Mouse (Mus musculus) megakaryocyte, embryonic 14.5 days (primary cell): ENCODE measurements around the gene Plxna2.

Source experiments
- FLI1 ChIP-seq: IDR thresholded peaks from 2 replicates; pipeline ENCODE4 v1.6.1; 2012; ENCODE audit warnings: low read length, inconsistent platforms, mixed read lengths
- GATA1 ChIP-seq: IDR thresholded peaks from 3 replicates; pipeline ENCODE4 v1.6.1; 2012; ENCODE audit warnings: mixed read lengths, low read length, inconsistent platforms, borderline replicate concordance

DNA sequence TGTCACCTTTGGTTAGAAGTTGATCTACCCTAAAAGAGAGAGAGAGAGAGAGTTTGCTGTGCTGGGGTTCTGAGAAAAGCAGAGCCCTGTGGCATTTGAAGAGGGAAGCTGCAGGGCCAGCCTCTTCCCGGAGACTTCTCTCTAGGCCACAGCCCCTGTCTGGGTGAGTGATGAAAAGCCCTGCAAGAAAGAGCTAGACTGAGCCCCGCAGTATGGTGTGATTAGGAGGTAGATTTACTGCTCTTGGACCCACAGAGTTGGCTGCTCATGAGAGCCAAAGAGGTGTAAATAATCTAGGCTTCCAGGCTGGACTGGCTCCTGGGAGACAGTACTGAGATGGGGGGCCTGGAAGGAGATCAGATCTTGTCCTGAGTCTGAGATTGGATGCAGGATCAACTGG is 94.4 kb downstream of the Plxna2 start:
- no peak for TF ChIP-seq GATA1
- TF ChIP-seq FLI1, result no peak
